Mouse (Mus musculus) spleen, postnatal 4 days (tissue): Measurements from ENCODE around the gene Wdr20.
"Not testable (repeated sequence)": the region's sequence is repeated elsewhere in the genome, so short reads cannot be mapped to it uniquely, and the experiment has no call there.

ENCODE experiments used
- DNase-seq, 2 experiments: peaks; one replicate each; pipeline ENCODE4 v3.0.0; 2022; ENCODE audit warnings: low spot score in 2 of 2

Gene Wdr20

GRCm38 (mm10) chr12:110737170-110738157 is at the start of gene Wdr20:
Gene Wdr20, plus strand, starts transcription at chr12:110737944.
- DNase-seq: peak; percentile 99 to 100

GRCm38 (mm10) chr12:110688921-110689320 is 48.8 kb upstream of the Wdr20 start:
- DNase-seq: not testable (repeated sequence)

GRCm38 (mm10) chr12:110689919-110690643 is 47.7 kb upstream of the Wdr20 start:
- DNase-seq: no peak

GRCm38 (mm10) chr12:110693378-110693777 is 44.4 kb upstream of the Wdr20 start:
- DNase-seq: not testable (repeated sequence)

- peak in 1 of 2 experiments; percentile 54 for DNase-seq
Measured at GRCm38 (mm10) chr12:110695676-110696171, 42.0 kb upstream of the Wdr20 start.

GRCm38 (mm10) chr12:110696173-110696974 is 41.4 kb upstream of the Wdr20 start:
- peak; percentile 99 to 100 for DNase-seq

- no peak for DNase-seq
Measured at GRCm38 (mm10) chr12:110696975-110697400, 40.8 kb upstream of the Wdr20 start.

- no peak for DNase-seq
Measured at GRCm38 (mm10) chr12:110697457-110697856, 40.3 kb upstream of the Wdr20 start.

- DNase-seq: no peak
Measured at GRCm38 (mm10) chr12:110698080-110698479, 39.7 kb upstream of the Wdr20 start.

GRCm38 (mm10) chr12:110698523-110699170 is 39.1 kb upstream of the Wdr20 start:
- DNase-seq: no peak

- no peak for DNase-seq
Measured at GRCm38 (mm10) chr12:110699171-110699547, 38.6 kb upstream of the Wdr20 start.

- no peak for DNase-seq
Measured at GRCm38 (mm10) chr12:110700730-110701129, 37.0 kb upstream of the Wdr20 start.

GRCm38 (mm10) chr12:110701363-110701762 is 36.4 kb upstream of the Wdr20 start:
- DNase-seq: not testable (repeated sequence)

GRCm38 (mm10) chr12:110702556-110702955 is 35.2 kb upstream of the Wdr20 start, which contains the start of gene Hsp90aa1:
Gene Hsp90aa1, minus strand, starts transcription at chr12:110702728.
- DNase-seq: no peak

GRCm38 (mm10) chr12:110703008-110703471 is 34.7 kb upstream of the Wdr20 start:
- peak; percentile 83 to 96 for DNase-seq

- DNase-seq: no peak
Measured at GRCm38 (mm10) chr12:110703682-110704081, 34.1 kb upstream of the Wdr20 start.

GRCm38 (mm10) chr12:110705419-110705818 is 32.3 kb upstream of the Wdr20 start:
- not testable (repeated sequence) for DNase-seq

GRCm38 (mm10) chr12:110706337-110707231 is 31.2 kb upstream of the Wdr20 start:
- DNase-seq: peak in 1 of 2 experiments; percentile 39

GRCm38 (mm10) chr12:110707451-110707850 is 30.3 kb upstream of the Wdr20 start:
- no peak for DNase-seq

GRCm38 (mm10) chr12:110711270-110711669 is 26.5 kb upstream of the Wdr20 start:
- DNase-seq: no peak
